Mouse (Mus musculus) brain, embryonic 14.5 days (tissue): ENCODE measurements at regions not wholly inside any gene's neighbourhood (a gene's known extent, or its start where the extent isn't known, plus 50 kb on each side); places are given as distances from the start of the nearest gene placed in this dataset.
"Not testable (repeated sequence)": the region's sequence is repeated elsewhere in the genome, so short reads cannot be mapped to it uniquely, and the experiment has no call there.

Experiments
- CTCF ChIP-seq: fragments of 200-500 bp; IDR thresholded peaks from 2 replicates; pipeline ENCODE4 v1.5.1; 2012; ENCODE audit warnings: inconsistent platforms, mild to moderate bottlenecking, moderate library complexity, borderline replicate concordance; ENCODE audit not compliant: insufficient read depth, insufficient read length; ENCODE audit errors: extremely low read depth
- POLR2A ChIP-seq: fragments of 200-500 bp; IDR thresholded peaks from 2 replicates; pipeline ENCODE4 v1.6.1; 2012; ENCODE audit warnings: mild to moderate bottlenecking, inconsistent platforms, borderline replicate concordance; ENCODE audit not compliant: poor library complexity, insufficient read depth, insufficient read length, severe bottlenecking; ENCODE audit errors: extremely low read depth

GRCm38 (mm10) chr13:26960531-26960930 lies 96.8 kb upstream of the Prl start:
- not testable (repeated sequence) for TF ChIP-seq POLR2A, CTCF
